Mouse (Mus musculus) frontal cortex, postnatal 25 days (tissue): ENCODE results near the gene Fgd6.
A peak's percentile ranks its signal among the peaks of the same experiment; 100 is the strongest.

Experiments used
- DNase-seq, 2 experiments: peaks; one replicate each; pipeline ENCODE4 v3.0.0; 2022; ENCODE audit warnings: low spot score in 2 of 2

Fgd6 gene

GRCm38 (mm10) chr10:94134535-94135390, 99.0 kb downstream of the Fgd6 start:
- DNase-seq: no peak

- DNase-seq: no peak
Measured at GRCm38 (mm10) chr10:94138890-94139482, 103.2 kb downstream of the Fgd6 start.

GRCm38 (mm10) chr10:94140227-94140931, 104.6 kb downstream of the Fgd6 start:
- no peak for DNase-seq

GRCm38 (mm10) chr10:94142427-94142826, 106.6 kb downstream of the Fgd6 start:
- no peak for DNase-seq

- no peak for DNase-seq
Measured at GRCm38 (mm10) chr10:94144581-94144980, 108.8 kb downstream of the Fgd6 start.

GRCm38 (mm10) chr10:94147391-94147755, 111.6 kb downstream of the Fgd6 start:
- DNase-seq: no peak

- DNase-seq: peak; percentile 82 to 88
Measured at GRCm38 (mm10) chr10:94147756-94148531, 112.1 kb downstream of the Fgd6 start, which contains the start of gene Nr2c1. Gene Nr2c1, plus strand, starts transcription at chr10:94148023.

- no peak for DNase-seq
Measured at GRCm38 (mm10) chr10:94151488-94151887, 115.7 kb downstream of the Fgd6 start.

GRCm38 (mm10) chr10:94153841-94154240, 118.0 kb downstream of the Fgd6 start:
- DNase-seq: no peak

GRCm38 (mm10) chr10:94158962-94159361, 123.2 kb downstream of the Fgd6 start:
- DNase-seq: no peak

- DNase-seq: no peak
Measured at GRCm38 (mm10) chr10:94159406-94159805, 123.6 kb downstream of the Fgd6 start.

- no peak for DNase-seq
Measured at GRCm38 (mm10) chr10:94161051-94161765, 125.4 kb downstream of the Fgd6 start.

GRCm38 (mm10) chr10:94162031-94162430, 126.2 kb downstream of the Fgd6 start:
- DNase-seq: no peak

GRCm38 (mm10) chr10:94164104-94164845, 128.5 kb downstream of the Fgd6 start:
- no peak for DNase-seq

- DNase-seq: no peak
Measured at GRCm38 (mm10) chr10:94165426-94165825, 129.6 kb downstream of the Fgd6 start.

GRCm38 (mm10) chr10:94167051-94167750, 131.4 kb downstream of the Fgd6 start:
- DNase-seq: no peak

- no peak for DNase-seq
Measured at GRCm38 (mm10) chr10:94171440-94172130, 135.8 kb downstream of the Fgd6 start.

GRCm38 (mm10) chr10:94172137-94172536, 136.3 kb downstream of the Fgd6 start:
- DNase-seq: no peak

GRCm38 (mm10) chr10:94172706-94173105, 136.9 kb downstream of the Fgd6 start:
- no peak for DNase-seq
